Mouse (Mus musculus): ENCODE results near the gene Eef2.
"Not testable (repeated sequence)": the region's sequence is repeated elsewhere in the genome, so short reads cannot be mapped to it uniquely, and the experiment has no call there.

The Eef2 gene

DNA sequence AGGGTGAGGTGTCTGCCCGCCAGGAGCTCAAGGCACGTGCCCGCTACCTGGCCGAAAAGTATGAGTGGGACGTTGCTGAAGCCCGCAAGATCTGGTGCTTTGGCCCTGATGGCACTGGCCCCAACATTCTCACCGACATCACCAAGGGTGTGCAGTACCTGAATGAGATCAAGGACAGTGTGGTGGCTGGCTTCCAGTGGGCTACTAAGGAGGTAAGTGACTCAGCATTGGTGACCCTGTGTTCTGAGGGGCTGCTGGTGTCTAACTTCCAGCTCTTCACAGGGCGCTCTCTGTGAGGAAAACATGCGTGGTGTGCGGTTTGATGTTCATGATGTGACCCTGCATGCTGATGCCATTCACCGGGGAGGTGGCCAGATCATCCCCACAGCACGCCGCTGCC lies 4.5 kb downstream of the Eef2 start:
- DNase-seq (ENCODE audit: low spot score in 2 of 2), result no peak

DNA sequence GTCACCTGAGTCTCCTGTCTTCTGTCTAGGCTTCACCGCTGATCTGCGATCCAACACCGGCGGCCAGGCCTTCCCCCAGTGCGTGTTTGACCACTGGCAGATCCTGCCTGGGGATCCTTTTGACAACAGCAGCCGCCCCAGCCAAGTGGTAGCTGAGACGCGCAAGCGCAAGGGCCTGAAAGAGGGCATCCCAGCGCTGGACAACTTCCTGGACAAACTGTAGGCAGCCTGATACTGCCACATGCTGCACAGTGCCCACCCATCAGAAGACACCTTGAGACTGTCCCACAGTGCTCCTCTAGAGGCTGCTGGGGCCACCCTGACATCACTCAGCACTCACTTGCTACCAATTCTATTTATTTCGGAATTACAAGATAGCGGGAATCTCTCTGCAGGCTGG lies 5.4 kb downstream of the Eef2 start:
- DNase-seq (ENCODE audit: low spot score in 2 of 2), result not testable (repeated sequence)

DNA sequence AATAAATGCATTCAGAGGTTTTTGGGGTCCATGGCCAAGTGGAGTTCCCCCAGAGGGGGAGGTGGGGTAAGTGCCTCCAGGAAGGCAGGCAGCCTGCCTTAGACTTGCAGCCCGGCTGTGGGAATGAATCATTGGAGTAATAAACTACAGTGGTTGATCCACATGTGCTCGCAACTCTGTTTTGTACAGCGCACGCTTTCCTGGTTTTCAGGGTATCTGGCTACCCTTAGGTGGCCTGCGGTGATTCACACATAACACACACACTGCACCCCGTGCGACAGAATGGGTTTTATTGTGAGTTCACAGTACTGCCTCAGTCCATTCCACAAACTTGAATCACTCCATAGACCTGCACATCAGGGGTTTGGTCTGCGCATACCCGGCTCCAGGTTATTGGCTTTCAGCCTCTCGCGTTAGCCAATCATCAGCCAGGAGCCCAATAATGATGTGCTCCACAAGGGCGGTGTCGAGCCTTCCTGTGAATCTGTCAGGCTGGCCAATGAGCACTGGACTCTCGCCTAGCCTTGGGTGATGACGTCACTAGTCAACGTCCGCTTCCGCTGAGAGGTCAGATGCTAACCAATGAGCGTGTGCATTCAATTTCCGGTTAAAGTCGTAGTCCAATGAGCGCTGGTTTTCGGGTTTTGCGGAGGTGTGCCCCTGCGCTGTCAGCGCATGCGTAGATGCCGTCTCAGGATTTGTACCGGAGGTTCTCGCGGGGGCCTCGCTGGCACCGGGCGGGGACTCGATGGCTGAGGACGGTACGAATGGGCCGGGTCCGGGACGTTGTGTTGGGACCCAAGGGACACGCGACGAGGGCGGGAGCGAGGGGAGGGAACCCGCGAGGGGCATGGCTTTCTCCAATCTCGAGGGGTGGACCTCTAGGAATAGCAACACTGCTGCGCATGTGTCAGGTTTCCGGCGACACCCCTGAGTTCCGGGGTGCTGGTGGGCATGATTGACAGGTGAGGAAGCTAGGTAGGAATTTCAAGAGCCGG lies 6.2 kb downstream of the Eef2 start, which contains the start of gene Dapk3:
TSS of gene Dapk3 (plus strand) at position 670 of the 998 bp plus-strand sequence.
- peak; percentile 97 for DNase-seq (ENCODE audit: low spot score in 2 of 2)

DNA sequence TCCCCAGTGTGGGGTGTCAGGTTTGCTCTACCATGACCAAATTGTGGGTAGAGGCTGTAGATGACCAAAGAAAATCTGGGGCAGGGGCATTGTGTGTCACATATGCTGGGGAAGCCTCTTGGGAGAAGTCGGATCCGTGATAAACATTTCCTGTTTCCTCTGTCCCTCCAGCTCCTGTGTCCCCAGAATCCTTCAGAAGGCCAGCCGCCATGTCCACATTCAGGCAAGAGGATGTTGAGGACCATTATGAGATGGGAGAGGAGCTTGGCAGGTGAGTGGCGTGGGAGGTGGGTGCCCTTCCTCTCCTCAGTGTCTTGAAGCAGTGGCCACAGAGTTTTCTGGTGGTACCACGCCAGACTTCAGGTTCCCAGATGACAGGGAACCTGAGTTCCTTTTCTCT lies 7.4 kb downstream of the Eef2 start, which contains the start of gene 4930442H23Rik:
TSS of gene 4930442H23Rik (minus strand) at position 45 of the 400 bp plus-strand sequence.
- DNase-seq (ENCODE audit: low spot score in 2 of 2), result no peak

DNA sequence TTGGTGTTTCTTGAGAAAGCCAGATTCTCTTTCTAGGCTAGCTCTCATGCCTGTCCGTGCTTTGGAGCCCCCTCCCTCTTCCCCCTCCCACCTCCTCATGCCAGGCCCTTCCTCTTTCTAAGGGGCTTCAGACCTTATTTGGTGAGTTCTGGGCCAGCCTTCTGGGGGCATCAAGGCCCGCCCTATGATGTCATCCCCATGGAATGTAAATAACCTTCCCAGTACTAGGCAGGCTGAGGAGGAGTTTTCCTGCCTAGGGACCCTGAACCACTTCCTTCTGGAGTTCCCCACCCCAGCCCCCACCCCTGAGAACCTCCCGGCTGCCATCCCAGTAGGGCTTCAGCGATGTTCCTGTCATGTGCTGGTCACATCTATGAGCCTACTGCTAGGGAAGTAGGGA lies 8.3 kb downstream of the Eef2 start:
- no peak for DNase-seq (ENCODE audit: low spot score in 2 of 2)

DNA sequence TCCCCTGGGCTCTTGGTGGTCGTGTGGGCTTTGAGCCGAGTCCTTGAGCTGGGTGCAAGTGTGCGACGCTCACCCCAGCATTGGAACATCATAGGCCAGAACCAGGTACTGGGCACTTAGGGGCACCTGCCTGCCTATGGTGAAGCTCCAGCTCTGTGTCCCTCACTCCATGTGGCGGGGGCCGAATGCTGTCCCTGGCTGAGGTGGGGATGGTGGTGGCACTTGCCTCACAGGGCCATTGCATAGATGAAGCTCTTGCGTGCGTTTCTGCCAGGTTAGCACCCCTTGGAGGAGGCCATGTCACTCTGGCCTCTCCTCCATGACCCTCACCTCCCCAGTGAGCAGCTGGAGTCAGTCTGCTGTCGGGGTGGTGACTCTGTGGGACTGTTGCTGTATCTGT lies 10.7 kb downstream of the Eef2 start:
- DNase-seq (ENCODE audit: low spot score in 2 of 2), result no peak

DNA sequence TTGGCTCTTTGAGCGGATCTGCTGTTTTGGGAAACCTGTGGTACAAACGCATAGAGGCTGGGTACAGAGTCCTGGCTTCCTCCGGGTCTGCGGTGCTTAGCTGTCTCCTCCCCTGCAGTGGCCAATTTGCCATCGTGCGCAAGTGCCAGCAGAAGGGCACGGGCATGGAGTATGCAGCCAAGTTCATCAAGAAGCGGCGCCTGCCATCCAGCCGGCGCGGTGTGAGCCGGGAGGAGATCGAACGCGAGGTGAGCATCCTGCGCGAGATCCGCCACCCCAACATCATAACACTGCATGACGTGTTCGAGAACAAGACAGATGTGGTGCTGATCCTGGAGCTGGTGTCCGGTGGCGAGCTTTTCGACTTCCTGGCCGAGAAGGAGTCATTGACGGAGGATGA lies 13.4 kb downstream of the Eef2 start:
- no peak for DNase-seq (ENCODE audit: low spot score in 2 of 2)

DNA sequence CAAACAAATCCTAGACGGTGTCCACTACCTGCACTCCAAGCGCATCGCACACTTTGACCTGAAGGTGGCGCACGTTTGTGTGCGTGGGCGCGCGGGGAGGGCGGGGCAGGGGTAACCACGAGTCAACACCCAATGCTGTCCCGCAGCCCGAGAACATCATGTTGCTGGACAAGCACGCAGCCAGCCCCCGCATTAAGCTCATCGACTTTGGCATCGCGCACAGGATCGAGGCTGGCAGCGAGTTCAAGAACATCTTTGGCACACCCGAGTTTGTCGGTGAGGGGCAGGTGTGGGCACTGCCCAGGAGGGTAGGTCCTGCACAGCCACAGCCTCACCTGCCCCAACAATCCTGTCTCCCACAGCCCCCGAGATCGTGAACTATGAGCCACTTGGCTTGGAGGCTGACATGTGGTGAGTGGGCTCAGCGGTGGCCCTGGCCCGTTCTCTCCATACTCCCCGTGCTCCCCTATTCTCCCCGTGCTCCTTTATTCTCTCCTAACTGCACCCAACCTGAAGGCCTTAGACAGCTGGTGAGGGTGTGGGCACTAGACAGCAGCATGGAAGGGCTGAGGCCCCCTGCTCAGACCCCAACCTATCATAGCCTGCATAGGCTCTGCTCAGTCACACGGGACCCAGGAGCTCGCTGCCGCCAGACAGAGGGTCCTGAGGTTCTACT lies 13.9 kb downstream of the Eef2 start:
- DNase-seq (ENCODE audit: low spot score in 2 of 2), result no peak

DNA sequence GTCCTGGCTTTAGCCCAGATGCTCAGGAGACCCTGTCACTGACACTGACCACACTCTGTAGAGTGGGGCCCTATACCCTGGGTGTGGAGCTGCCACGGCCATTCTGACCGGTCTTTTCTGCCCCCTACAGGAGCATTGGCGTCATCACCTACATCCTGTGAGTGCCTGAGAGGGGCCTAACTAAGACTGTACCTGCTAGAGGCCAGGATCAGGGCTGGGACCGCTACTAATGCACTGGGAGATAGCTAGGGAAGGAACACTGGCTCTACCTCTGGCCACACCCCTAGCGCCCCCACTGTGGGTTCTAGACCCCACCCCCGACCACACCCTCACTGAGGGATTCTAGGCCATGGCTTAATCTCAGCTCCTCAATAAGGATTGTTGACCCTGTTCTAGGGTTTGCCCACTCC lies 14.5 kb downstream of the Eef2 start:
- DNase-seq (ENCODE audit: low spot score in 2 of 2), result no peak

DNA sequence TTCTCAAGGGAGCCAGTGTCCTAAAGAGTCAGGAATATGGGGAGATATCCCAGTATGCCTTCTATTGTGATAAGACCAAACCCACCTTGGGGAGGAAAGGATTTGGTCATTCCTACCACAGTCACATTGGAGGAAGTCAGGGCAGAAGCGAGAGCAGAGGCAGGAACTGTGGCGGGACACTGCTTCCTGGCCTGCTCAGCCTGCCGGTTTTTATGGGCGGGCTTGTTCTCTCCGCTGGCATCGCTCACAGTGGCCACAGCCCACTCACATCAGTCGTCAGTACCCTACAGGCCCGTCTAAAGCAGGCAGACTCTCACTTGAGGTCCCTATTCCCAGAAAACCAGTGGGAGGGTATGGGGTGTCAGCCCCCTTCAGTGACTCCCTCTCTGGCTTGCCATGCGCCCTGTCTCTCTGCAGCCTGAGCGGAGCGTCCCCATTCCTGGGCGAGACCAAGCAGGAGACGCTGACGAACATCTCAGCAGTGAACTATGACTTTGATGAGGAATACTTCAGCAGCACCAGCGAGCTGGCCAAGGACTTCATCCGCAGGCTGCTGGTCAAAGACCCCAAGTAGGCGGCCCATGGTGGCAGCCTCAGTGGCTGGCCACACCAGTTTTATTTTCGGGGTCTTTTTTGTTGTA lies 15.0 kb downstream of the Eef2 start:
- DNase-seq (ENCODE audit: low spot score in 2 of 2), result no peak

DNA sequence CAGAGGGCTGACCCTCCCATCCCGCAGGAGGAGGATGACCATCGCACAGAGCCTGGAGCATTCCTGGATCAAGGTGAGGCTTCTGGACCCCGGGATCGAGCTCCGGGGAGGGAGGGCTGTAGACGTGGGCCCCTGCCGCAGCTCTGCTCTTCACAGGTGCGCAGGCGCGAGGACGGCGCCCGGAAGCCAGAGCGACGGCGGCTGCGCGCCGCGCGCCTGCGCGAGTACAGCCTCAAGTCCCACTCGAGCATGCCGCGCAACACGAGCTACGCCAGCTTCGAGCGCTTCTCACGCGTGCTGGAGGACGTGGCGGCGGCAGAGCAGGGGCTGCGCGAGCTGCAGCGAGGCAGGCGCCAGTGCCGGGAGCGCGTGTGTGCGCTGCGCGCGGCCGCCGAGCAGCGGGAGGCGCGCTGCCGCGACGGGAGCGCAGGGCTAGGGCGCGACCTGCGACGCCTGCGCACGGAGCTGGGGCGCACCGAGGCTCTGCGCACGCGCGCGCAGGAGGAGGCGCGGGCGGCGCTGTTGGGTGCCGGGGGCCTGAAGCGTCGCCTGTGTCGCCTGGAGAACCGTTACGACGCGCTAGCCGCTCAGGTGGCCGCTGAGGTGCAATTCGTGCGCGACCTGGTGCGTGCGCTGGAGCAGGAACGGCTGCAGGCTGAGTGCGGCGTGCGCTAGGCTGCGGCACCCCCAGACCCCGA lies 16.0 kb downstream of the Eef2 start:
- DNase-seq (ENCODE audit: low spot score in 2 of 2), result peak; percentile 81 to 87

DNA sequence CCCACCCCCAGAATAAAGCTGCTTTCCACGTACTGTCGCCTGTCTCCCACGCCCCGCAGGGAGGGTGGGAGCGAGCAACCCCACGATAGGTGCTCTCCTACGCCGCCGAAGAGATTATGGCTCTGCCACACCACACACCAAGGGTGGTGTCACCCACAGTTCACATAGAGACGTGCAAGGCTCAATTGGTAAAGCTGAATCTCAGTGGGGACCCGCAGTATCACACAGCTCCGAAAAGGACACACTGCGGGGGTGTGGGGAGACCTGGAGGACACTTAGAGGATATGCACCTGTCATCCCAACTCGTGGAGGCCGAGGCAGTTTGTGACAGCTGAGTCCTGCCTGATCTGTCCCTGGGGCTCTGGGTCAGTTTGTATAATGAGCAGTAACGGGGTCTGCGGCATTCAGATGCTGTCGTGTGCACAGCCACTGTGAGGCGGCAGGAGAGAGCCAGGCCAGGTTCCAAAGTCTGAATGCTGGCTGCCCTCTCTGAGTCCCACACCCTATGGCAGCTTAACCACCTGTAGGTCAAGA lies 16.6 kb downstream of the Eef2 start:
- no peak for DNase-seq (ENCODE audit: low spot score in 2 of 2)

DNA sequence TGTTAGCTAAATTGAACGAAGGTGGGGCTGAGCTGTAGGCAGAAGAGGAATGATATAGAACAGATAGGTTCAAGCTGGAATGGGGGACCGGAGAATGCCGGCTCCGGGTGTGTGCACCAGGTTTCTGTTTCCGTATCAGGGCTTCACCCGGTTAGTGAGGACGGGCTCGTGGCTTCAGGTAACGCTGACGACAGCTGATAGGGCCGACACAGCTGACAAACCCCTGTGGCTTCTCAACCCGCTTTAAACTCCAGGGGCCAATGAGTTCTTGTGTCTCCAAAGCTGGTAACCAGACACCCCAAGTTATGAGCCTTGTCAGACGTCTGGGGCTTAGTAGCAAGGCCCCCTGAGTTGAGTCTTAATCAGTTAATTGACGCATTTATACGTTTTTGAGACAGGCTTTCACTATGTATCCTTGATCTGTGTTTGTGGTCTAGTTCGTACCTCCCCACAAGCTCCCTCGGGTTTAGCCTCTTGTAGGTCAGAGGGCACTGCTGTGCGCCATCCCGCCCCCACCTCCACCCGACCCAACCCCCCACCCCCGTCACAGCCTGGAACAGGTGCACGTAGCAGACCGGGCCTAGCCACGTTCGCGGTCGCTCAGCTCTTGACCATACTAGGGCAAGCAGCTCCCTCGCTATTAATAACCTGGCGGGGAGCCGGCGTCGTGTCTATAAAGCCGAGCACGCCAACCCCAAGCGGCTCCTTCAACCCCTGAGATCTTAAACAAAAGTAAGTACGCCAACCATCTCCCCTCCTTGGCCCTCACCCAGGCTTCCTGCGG lies 17.8 kb downstream of the Eef2 start:
- peak; percentile 65 to 80 for DNase-seq (ENCODE audit: low spot score in 2 of 2)

DNA sequence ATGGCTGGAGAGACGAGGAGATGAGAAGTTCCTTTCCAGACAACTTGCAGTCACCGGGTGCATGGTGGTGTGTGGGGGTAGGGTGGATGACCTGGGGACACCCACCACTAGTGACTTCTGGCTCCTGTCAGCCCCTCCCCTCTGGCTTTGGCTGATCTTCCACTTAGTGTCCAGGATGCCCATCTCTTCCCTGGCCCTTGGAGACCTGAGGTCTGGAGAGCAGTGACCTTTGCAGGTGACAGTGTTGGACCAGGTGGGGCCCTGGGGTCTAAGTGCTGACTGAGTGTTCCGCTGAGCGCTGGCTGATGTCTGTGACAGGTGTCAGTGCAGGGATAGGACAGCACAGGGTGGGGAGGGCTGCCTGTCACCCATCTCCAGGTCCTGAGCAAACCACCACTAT lies 18.9 kb downstream of the Eef2 start:
- no peak for DNase-seq (ENCODE audit: low spot score in 2 of 2)

DNA sequence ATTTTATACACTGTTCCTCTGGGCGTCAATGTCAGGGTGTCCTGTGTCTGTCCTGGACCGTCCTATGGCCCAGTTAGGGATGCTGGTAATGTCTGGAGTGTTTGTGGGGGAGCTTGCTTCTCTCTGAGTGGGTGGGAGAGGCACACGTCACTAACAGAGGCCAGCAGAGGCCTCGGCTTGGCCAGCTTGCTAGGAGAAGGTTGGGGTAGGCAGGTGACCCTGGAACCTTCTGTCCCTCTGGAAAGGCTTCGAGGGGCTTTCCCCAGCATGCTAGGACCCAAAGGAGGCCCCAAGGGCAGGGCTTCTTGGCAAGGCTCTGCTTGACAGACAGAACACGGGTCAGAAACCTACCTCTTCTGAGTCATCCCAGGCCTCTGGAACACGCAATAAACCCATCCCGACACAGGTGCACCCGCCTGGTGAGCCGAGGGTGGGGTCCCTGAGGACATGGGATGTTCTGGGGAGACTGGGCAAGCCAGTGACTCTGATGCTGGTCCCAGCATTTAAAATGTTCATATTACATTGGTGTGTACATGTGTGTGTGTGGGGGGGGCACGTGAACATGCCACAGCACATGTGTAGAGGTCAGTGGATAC lies 20.1 kb downstream of the Eef2 start:
- no peak for DNase-seq (ENCODE audit: low spot score in 2 of 2)

DNA sequence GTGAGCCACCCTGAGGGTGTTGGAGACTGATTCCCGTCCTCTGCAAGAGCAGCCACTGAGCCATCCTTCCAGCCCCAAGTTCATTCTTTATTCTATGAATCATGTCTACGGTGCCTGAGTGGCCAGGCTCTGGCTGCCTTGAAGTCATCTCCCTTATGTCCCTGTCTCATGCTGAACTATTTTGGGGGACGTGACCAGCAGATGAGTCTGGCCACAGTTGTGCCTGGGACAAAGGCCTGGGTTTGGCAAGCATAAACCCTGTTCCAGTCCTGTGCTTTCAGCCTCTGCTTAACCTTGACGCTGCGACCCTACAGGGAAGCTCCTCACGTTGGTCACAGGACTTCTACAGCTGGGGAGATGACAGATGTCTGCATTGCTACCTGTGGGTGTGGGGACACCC lies 20.9 kb downstream of the Eef2 start:
- no peak for DNase-seq (ENCODE audit: low spot score in 2 of 2)

DNA sequence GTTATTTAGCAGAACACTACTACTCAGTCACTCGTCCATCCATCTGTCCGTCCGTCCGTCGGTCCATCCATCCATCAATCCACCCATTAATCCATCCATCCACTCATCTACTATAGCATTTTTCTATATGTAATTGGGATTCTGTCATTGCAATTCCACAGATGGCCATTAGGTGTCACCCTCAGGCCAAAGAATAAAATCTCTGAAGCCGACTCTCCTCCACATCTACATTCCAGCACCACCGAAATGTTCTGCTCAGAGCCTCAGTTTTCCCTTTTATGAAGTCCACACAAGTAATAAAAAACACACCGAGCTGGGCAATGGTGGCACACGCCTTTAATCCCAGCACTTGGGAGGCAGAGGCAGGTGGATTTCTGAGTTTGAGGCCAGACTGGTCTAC lies 21.8 kb downstream of the Eef2 start:
- peak; percentile 60 to 73 for DNase-seq (ENCODE audit: low spot score in 2 of 2)

DNA sequence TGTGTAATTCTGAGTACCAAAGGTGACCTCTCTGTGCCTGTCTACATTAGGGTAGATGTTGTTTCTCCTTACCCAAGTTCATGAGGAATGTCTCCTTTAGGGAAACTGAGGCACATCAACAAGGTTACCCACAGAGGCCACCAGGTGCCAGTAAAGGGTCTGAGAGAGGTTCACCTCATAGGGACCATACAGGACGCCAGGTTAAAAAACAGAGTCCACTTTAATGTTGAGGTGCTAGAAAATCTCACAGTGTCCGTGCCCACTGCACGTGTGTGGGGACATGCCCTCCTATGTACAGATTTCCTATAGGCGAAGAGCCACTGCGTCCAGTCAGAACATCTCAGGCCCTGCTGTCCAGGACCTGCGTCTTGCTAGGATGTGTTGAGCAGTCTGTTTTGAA lies 22.6 kb downstream of the Eef2 start:
- no peak for DNase-seq (ENCODE audit: low spot score in 2 of 2)

DNA sequence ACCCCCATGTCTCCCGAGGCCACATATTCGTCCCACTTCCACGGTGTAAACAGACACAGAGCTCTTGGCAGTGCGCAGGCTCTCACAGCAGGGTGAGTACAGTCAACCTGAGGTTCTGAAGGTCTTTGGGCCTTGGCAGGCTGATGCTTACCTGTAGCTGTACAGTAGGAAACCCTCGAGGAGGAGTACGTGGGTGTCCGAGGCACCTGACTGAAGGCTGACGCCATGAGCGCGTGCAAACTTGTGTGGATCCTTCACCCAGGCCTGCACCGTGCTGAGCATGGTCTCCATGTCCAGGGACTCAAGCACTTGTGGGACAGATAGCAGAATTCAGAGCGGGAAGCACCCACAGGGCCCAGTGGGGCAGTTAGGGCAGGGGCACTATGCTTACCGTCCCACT lies 23.7 kb downstream of the Eef2 start:
- DNase-seq (ENCODE audit: low spot score in 2 of 2), result no peak

DNA sequence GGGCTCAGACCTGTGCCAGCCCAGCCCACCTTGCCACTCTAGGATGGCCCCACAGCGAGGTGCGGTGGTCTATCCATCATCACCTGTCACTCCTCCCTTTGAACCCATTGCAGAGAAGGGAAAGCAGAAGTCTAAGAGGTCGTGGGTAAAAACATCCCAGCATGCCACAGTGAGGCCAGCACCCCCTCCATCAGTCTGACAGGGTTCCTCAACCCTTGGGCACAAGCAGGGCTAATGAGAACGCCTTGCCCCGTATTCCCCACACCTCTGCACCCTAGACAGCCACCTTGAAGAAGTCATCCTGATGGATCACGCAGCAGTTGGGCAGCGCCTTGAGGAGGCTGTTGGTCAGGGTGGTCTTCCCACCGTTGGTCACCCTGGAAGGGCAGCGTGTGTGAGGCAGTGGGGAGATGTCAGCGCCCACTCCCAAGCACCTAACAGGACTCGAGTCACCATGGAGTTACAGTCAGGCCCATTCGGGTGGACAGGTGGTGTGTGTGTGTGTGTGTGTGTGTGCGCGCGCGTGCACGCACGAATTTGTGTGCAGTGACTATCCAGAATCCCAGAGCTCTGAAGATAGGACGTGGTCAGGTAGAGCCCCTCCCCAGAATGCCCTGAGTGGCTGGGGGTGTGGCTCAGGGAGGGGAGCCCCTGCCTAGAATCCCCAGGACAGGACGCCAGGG lies 24.3 kb downstream of the Eef2 start:
- no peak for DNase-seq (ENCODE audit: low spot score in 2 of 2)
